Mouse (Mus musculus): ENCODE measurements at regions not wholly inside any gene's neighbourhood (a gene's known extent, or its start where the extent isn't known, plus 50 kb on each side); places are given as distances from the start of the nearest gene placed in this dataset.
A peak's percentile ranks its signal among the peaks of the same experiment; 100 is the strongest.

DNA sequence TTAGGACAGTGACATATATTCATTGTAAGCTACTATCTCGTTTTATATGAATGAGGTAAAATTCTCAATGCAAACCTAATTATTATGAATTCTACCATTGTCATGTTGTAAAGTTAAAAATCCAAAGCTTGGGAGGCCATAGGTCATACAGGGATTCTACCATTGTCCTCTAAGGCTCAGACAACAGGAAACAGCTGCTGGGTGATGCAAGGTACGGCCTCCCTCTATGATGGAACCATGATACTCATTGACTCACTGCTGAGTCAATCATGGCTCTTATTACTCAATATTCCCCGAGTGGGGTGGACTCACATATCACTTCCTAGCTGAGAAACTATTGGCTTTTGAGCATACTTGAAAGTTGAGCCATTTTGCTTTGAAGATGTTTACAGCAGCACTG, 807.4 kb upstream of the Atxn7l3b start:
- TF ChIP-seq USF1 (IDR thresholded peaks at IDR 0.05; ENCODE audit: low read depth), result no peak
- TF ChIP-seq CTCF (IDR thresholded peaks at IDR 0.05; ENCODE audit: control insufficient read depth, insufficient read depth, insufficient read length), result no peak
- no peak for TF ChIP-seq MAX (IDR thresholded peaks at IDR 0.05)
- peak; percentile 45 for TF ChIP-seq CEBPB (IDR thresholded peaks at IDR 0.05; ENCODE audit: low read depth)
- TF ChIP-seq MYOG (IDR thresholded peaks at IDR 0.05; ENCODE audit: control insufficient read depth, extremely low read depth, insufficient read length), result no peak
- TF ChIP-seq MYOD1 (IDR thresholded peaks at IDR 0.05; ENCODE audit: control insufficient read depth, insufficient read length, low read depth), result peak; percentile 90
